Mouse (Mus musculus): ENCODE results near the gene Tcf20. TPM values are rescaled to one million over a fixed set of nuclear protein-coding genes. Genes with fewer than 3 reads are reported as not detected.
"Not testable (repeated sequence)": the region's sequence is repeated elsewhere in the genome, so short reads cannot be mapped to it uniquely, and the experiment has no call there.

Tcf20 gene
- polyA plus RNA-seq, 1 experiment, result 108 TPM

DNA sequence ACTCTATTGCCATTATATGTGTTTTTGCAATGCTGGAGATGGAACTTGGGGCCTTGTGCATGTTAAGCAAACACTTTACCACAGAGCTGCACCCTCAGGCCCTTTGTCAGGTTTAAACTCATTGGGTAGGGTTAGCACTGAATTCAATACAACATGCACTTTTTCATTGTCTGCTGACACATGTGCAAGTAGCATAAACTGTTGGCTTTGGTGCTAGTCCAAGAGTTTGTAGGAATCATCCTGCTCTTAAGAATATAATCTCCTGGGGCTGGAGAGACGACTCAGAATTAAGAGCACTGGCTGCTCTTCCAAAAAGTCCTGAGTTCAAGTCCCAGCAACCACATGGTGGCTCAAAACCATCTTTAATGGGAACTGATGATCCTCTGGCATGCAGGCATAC lies 98.2 kb downstream of the Tcf20 start:
- Histone ChIP-seq H3K36me3 (ENCODE audit: control insufficient read depth, insufficient read depth, low read length, poor library complexity, severe bottlenecking) (no peaks in the 10 kb centered on the region), H3K27ac (ENCODE audit: insufficient read depth, low read length) (no peak overlapping the region), H3K9me3 (replicated peaks; ENCODE audit: control insufficient read depth, insufficient read depth, low read length, poor library complexity, severe bottlenecking) (no peaks in the 10 kb centered on the region), H3K4me1 (ENCODE audit: control insufficient read depth, insufficient read depth, low read length) (peaks cover 1% of the 10 kb centered on the region), H3K27me3 (ENCODE audit: control insufficient read depth, insufficient read depth, low read length, poor library complexity, severe bottlenecking) (no peaks in the 10 kb centered on the region), H3K4me3 (ENCODE audit: low read depth, low read length) (no peak overlapping the region), H3K9ac (ENCODE audit: low read depth, poor library complexity, severe bottlenecking) (no peak overlapping the region)
- TF ChIP-seq EP300 (IDR thresholded peaks at IDR 0.05; ENCODE audit: insufficient read depth, low read depth, low read length) (no peak), CTCF (IDR thresholded peaks at IDR 0.05; ENCODE audit: low read depth, low read length) (no peak), POLR2A (IDR thresholded peaks at IDR 0.05; ENCODE audit: insufficient read depth, low read length) (no peak)

DNA sequence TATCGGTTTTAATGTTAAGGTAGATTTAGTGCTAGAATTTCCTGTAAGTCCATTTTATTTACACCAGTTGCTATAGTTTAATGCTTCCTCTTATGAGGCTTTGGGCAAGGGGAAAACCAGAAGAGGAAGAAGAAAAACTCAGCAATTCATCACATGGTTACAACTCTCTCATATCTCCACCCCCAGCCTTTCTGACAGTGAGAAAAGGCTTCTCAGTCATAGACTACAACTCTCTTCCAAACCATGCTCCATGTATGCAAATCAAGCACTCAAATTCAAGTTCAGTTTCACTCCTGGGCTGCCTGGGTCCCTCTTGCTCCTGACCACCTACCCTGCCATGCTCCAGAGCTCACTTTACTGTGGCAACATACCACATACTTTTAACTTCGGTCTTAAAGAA lies 99.2 kb downstream of the Tcf20 start:
- H3K4me3 ChIP-seq (ENCODE audit: low read depth, low read length), result no peak overlapping the region
- no peaks in the 10 kb centered on the region for H3K9me3 ChIP-seq (replicated peaks; ENCODE audit: control insufficient read depth, insufficient read depth, low read length, poor library complexity, severe bottlenecking)
- no peaks in the 10 kb centered on the region for H3K36me3 ChIP-seq (ENCODE audit: control insufficient read depth, insufficient read depth, low read length, poor library complexity, severe bottlenecking)
- H3K27ac ChIP-seq (ENCODE audit: insufficient read depth, low read length), result no peak overlapping the region
- TF ChIP-seq EP300 (IDR thresholded peaks at IDR 0.05; ENCODE audit: insufficient read depth, low read depth, low read length) (no peak), CTCF (IDR thresholded peaks at IDR 0.05; ENCODE audit: low read depth, low read length) (no peak), POLR2A (IDR thresholded peaks at IDR 0.05; ENCODE audit: insufficient read depth, low read length) (no peak)
- peaks cover 1% of the 10 kb centered on the region for H3K4me1 ChIP-seq (ENCODE audit: control insufficient read depth, insufficient read depth, low read length)
- H3K9ac ChIP-seq (ENCODE audit: low read depth, poor library complexity, severe bottlenecking), result no peak overlapping the region
- H3K27me3 ChIP-seq (ENCODE audit: control insufficient read depth, insufficient read depth, low read length, poor library complexity, severe bottlenecking), result no peaks in the 10 kb centered on the region

DNA sequence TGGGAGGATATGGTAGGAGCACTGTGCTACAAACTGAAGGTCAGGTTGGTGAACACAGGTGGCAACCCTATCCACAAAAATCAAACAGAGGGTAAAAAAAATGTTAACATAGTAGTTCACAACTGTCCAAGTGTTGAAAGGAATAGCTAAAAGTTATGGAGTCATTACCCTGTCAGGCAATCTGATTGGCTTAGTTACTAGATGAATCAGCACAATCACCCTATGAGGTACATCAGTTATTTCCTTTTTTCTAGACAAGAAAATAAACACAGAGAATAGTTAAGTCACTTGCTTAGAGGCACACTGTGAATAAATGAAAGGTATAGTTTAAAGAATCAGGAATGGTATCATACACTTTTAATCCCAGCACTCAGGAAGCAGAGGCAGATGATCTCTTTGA lies 110.4 kb downstream of the Tcf20 start:
- Histone ChIP-seq H3K27ac (ENCODE audit: insufficient read depth, low read length) (no peak overlapping the region), H3K9ac (ENCODE audit: low read depth, poor library complexity, severe bottlenecking) (no peak overlapping the region), H3K27me3 (ENCODE audit: control insufficient read depth, insufficient read depth, low read length, poor library complexity, severe bottlenecking) (no peaks in the 10 kb centered on the region), H3K4me3 (ENCODE audit: low read depth, low read length) (no peak overlapping the region), H3K36me3 (ENCODE audit: control insufficient read depth, insufficient read depth, low read length, poor library complexity, severe bottlenecking) (no peaks in the 10 kb centered on the region; the same call in 1 of the 2 replicates), H3K9me3 (replicated peaks; ENCODE audit: control insufficient read depth, insufficient read depth, low read length, poor library complexity, severe bottlenecking) (no peaks in the 10 kb centered on the region), H3K4me1 (ENCODE audit: control insufficient read depth, insufficient read depth, low read length) (no peaks in the 10 kb centered on the region)
- TF ChIP-seq EP300 (IDR thresholded peaks at IDR 0.05; ENCODE audit: insufficient read depth, low read depth, low read length) (no peak), POLR2A (IDR thresholded peaks at IDR 0.05; ENCODE audit: insufficient read depth, low read length) (no peak), CTCF (IDR thresholded peaks at IDR 0.05; ENCODE audit: low read depth, low read length) (no peak)

DNA sequence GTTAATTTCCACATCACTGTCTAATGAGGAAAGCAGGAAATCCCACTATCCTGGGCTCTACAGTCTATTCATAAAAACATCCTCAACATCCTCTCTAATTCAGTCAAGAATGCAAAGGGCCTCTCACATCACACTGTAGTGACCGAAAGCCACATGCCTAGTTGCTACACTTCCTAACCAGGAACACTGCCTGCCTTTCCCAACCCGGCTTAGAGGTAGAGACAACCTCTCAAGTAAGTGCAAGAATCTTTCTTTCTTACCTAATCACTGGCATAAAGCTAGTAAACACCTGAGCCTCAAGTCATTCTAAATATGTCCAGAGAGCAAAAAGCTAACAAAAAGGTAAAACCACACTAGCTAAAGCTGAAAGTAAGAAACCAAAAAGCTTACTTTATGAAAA lies 110.8 kb downstream of the Tcf20 start:
- Histone ChIP-seq H3K4me1 (ENCODE audit: control insufficient read depth, insufficient read depth, low read length) (no peaks in the 10 kb centered on the region), H3K27me3 (ENCODE audit: control insufficient read depth, insufficient read depth, low read length, poor library complexity, severe bottlenecking) (no peaks in the 10 kb centered on the region), H3K9ac (ENCODE audit: low read depth, poor library complexity, severe bottlenecking) (no peak overlapping the region), H3K27ac (ENCODE audit: insufficient read depth, low read length) (no peak overlapping the region), H3K36me3 (ENCODE audit: control insufficient read depth, insufficient read depth, low read length, poor library complexity, severe bottlenecking) (no peaks in the 10 kb centered on the region; the same call in 1 of the 2 replicates), H3K9me3 (replicated peaks; ENCODE audit: control insufficient read depth, insufficient read depth, low read length, poor library complexity, severe bottlenecking) (no peaks in the 10 kb centered on the region), H3K4me3 (ENCODE audit: low read depth, low read length) (no peak overlapping the region)
- TF ChIP-seq CTCF (IDR thresholded peaks at IDR 0.05; ENCODE audit: low read depth, low read length), result no peak
- no peak for TF ChIP-seq EP300 (IDR thresholded peaks at IDR 0.05; ENCODE audit: insufficient read depth, low read depth, low read length)
- TF ChIP-seq POLR2A (IDR thresholded peaks at IDR 0.05; ENCODE audit: insufficient read depth, low read length), result no peak

DNA sequence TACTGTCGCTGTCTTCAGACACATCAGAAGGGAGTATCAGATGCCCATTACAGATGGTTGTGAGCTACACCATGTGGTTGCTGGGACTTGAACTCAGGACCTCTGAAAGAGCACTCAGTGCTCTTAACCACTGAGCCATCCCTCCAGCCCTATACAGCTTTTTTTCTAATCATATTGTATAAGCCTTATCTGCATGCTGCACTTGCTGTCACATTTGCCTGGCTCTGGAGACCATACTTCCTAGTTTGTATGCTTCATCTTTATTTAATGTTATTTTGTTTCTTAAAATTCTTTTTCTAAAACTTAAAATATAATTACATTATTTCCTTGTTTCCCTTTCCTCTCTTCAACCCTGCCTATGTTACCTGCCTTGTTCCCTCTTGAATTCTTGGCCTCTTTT lies 115.6 kb downstream of the Tcf20 start:
- Histone ChIP-seq H3K4me3 (ENCODE audit: low read depth, low read length) (no peak overlapping the region), H3K9me3 (replicated peaks; ENCODE audit: control insufficient read depth, insufficient read depth, low read length, poor library complexity, severe bottlenecking) (no peaks in the 10 kb centered on the region), H3K36me3 (ENCODE audit: control insufficient read depth, insufficient read depth, low read length, poor library complexity, severe bottlenecking) (no peaks in the 10 kb centered on the region; the same call in 1 of the 2 replicates), H3K4me1 (ENCODE audit: control insufficient read depth, insufficient read depth, low read length) (peaks cover 5% of the 10 kb centered on the region), H3K27me3 (ENCODE audit: control insufficient read depth, insufficient read depth, low read length, poor library complexity, severe bottlenecking) (no peaks in the 10 kb centered on the region), H3K27ac (ENCODE audit: insufficient read depth, low read length) (no peak overlapping the region), H3K9ac (ENCODE audit: low read depth, poor library complexity, severe bottlenecking) (no peak overlapping the region)
- TF ChIP-seq POLR2A (IDR thresholded peaks at IDR 0.05; ENCODE audit: insufficient read depth, low read length) (no peak), EP300 (IDR thresholded peaks at IDR 0.05; ENCODE audit: insufficient read depth, low read depth, low read length) (no peak), CTCF (IDR thresholded peaks at IDR 0.05; ENCODE audit: low read depth, low read length) (no peak)

DNA sequence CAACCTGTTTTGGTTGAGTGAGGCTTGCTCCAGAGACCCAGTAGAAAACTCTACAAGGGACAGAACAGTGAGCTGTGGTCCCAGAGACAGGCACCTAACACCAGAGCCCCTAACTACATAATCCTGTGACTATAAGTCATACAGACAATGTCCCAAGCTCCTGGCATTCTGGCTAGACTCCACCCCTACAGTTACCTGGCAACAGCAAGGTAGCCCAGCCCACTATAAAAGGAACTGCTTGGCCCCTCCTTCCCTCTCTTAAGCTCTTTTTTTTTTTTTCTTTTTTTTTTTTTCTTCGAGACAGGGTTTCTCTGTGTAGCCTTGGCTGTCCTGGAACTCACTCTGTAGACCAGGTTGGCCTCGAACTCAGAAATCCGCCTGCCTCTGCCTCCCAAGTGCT lies 121.4 kb downstream of the Tcf20 start:
- H3K4me1 ChIP-seq (ENCODE audit: control insufficient read depth, insufficient read depth, low read length); H3K36me3 ChIP-seq (ENCODE audit: control insufficient read depth, insufficient read depth, low read length, poor library complexity, severe bottlenecking); H3K27me3 ChIP-seq (ENCODE audit: control insufficient read depth, insufficient read depth, low read length, poor library complexity, severe bottlenecking); H3K9me3 ChIP-seq (replicated peaks; ENCODE audit: control insufficient read depth, insufficient read depth, low read length, poor library complexity, severe bottlenecking); H3K27ac ChIP-seq (ENCODE audit: insufficient read depth, low read length); H3K9ac ChIP-seq (ENCODE audit: low read depth, poor library complexity, severe bottlenecking); H3K4me3 ChIP-seq (ENCODE audit: low read depth, low read length): not testable (repeated sequence)

Measured in ES-Bruce4 (cell line).